Mouse (Mus musculus) G1E-ER4 (cell line): ENCODE results near the gene Becn1. TPM values are rescaled to one million over a fixed set of nuclear protein-coding genes. Genes with fewer than 3 reads are reported as not detected.

Source experiments
- GATA1 ChIP-seq: IDR thresholded peaks from one replicate; pipeline ENCODE4 v1.8.0; 2012; ENCODE audit warnings: low read length, inconsistent platforms
- polyA plus RNA-seq: library from polyadenylated mRNA; stranded (reverse); fragments of >175 nt; gene quantifications from 2 replicates; pipeline ENCODE4 v1.2.3, GENCODE M21; 2012

Gene Becn1
- polyA plus RNA-seq, 1 experiment: 150 TPM

GRCm38 (mm10) chr11:101280837-101281236 lies 21.2 kb downstream of the Becn1 start:
- TF ChIP-seq GATA1: no peak

- TF ChIP-seq GATA1: no peak
Observed at GRCm38 (mm10) chr11:101279193-101279569, 22.9 kb downstream of the Becn1 start.

- no peak for TF ChIP-seq GATA1
Observed at GRCm38 (mm10) chr11:101278223-101279192, 23.6 kb downstream of the Becn1 start, which contains the start of the genes Cntd1 and Coa3. Cntd1 (plus strand) TSS chr11:101279012. Coa3 (minus strand) TSS chr11:101279114.

- no peak for TF ChIP-seq GATA1
Observed at GRCm38 (mm10) chr11:101277381-101278222, 24.5 kb downstream of the Becn1 start.

- TF ChIP-seq GATA1: no peak
Observed at GRCm38 (mm10) chr11:101276319-101277070, 25.6 kb downstream of the Becn1 start.

- no peak for TF ChIP-seq GATA1
Observed at GRCm38 (mm10) chr11:101275309-101275708, 26.8 kb downstream of the Becn1 start.

- no peak for TF ChIP-seq GATA1
Observed at GRCm38 (mm10) chr11:101272446-101272845, 29.6 kb downstream of the Becn1 start.

- TF ChIP-seq GATA1: peak; percentile 13
Observed at GRCm38 (mm10) chr11:101269577-101270116, 32.4 kb downstream of the Becn1 start.

- TF ChIP-seq GATA1: no peak
Observed at GRCm38 (mm10) chr11:101265906-101266305, 36.2 kb downstream of the Becn1 start.

GRCm38 (mm10) chr11:101264954-101265471 lies 37.1 kb downstream of the Becn1 start:
- no peak for TF ChIP-seq GATA1

GRCm38 (mm10) chr11:101263989-101264280 lies 38.2 kb downstream of the Becn1 start:
- TF ChIP-seq GATA1: no peak

GRCm38 (mm10) chr11:101263138-101263988 lies 38.7 kb downstream of the Becn1 start:
- no peak for TF ChIP-seq GATA1

- TF ChIP-seq GATA1: no peak
Observed at GRCm38 (mm10) chr11:101262272-101262967, 39.7 kb downstream of the Becn1 start.

- no peak for TF ChIP-seq GATA1
Observed at GRCm38 (mm10) chr11:101260826-101261380, 41.2 kb downstream of the Becn1 start.
